Mouse (Mus musculus) megakaryocyte-erythroid progenitor cell, adult 5-6 weeks (primary cell): ENCODE measurements around the gene Arhgap28. TPM values are rescaled to one million over a fixed set of nuclear protein-coding genes. Genes with fewer than 3 reads are reported as not detected.

Experiments used
- ATAC-seq: replicated peaks from 2 replicates; pipeline ENCODE4 v1.8.0; 2016; ENCODE audit warnings: mild to moderate bottlenecking, inconsistent platforms; ENCODE audit not compliant: severe bottlenecking, poor library complexity, low FRiP score, low TSS enrichment
- total RNA-seq, 2 experiments: library from RNA; stranded (forward) in 1 of 2; stranded (reverse) in 1 of 2; fragments of 200-1000, 215-1000 nt in 1 of 2; fragments of >200 nt in 1 of 2; fragmentation: Nextera tagmentation in 1 of 2; gene quantifications; 2 replicates each; pipeline ENCODE4 v1.2.3; 2014 to 2017

Gene Arhgap28
- total RNA-seq, 2 experiments from 2014 or later: not detected

DNA sequence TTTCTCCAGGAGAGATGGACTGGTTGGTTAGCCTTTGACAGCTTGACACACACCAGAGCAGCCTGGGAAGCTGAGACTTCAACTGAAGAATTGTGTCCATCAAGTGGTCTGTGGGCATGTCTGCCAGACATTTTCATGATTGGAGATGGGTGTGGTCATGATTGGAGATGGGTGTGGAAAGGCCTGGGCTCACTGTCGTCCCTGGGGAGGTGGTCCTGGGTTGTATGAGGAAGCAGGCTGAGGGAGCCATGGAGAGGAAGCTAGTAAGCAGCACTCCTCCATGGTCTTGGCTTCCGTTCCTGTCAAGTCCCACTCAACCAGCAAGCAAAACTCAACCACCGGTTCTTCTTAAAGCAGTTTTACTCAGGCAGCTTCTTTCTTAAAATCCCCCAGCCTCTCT is 176.5 kb downstream of the Arhgap28 start:
- ATAC-seq: no peak

DNA sequence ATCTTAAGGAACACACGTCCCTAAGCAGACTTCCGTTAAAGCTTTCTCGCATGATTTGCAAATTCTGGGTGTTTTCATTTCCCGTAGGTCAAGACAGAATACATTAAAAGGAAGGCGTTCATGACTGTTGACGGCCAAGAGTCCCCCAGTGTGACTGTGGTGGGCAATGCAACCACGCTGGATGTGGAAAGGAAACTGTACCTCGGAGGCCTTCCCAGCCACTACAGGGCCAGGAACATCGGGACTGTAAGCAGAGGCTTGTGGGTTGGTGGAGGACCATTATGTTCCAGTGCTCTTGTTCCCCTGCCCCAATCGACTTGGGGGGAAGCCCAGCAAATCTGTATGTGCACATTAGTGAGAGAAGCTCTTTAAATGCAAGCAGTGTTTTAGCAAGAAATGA is 187.0 kb downstream of the Arhgap28 start:
- ATAC-seq: no peak

DNA sequence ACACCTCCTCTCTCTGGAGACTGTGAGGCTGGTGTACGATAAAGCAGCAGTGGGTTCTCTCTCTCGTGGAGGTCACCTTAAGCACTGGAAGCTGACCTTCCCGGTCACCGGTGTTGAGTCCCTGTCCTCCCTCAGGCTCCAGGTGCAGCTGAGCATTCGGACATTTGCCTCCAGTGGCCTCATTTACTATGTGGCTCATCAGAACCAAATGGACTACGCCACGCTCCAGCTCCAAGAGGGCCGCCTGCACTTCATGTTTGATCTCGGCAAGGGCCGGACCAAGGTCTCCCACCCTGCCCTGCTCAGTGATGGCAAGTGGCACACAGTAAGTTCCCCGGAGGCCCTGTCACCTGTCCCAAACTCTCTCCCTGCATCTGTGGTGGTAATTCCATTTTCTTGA is 188.2 kb downstream of the Arhgap28 start:
- ATAC-seq: no peak

DNA sequence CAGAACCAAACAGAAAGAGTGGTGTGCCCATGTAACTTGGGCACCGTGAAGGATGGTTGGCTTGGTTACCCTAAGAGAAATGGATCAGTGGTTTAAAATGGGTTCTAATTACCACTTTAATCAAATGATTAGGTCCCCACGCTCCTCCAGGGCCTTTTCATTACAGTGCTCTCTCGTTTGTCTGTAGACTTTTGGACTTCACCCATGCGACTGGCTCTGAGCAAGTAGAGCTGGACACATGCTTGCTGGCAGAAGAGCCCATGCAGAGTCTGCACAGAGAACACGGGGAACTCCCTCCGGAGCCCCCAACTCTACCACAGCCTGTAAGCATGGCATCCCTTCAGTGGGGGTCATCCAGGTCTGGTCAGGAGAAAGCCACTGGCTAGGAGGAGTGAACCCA is 190.3 kb downstream of the Arhgap28 start:
- ATAC-seq: no peak

DNA sequence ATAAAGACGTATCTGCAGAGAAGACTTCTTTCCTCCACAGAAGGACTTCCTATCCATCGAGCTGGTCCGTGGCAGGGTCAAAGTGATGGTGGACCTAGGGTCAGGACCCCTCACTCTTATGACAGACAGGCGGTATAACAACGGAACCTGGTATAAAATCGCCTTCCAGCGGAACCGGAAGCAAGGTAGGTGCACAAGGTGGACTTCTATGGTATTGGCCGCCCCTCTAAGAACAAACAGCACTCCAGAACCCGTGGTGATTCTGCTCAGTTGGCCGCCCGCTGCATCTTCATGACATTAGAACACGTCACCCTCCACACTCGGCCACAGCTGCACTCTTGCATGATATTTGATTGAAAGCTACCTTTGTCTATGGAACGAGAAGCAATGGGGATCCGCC is 194.7 kb downstream of the Arhgap28 start:
- no peak for ATAC-seq
